Mouse (Mus musculus): ENCODE results near the gene Ghrl.

The Ghrl gene

GRCm38 (mm10) chr6:113697222-113698205, 22.2 kb downstream of the Ghrl start:
- DNase-seq (ENCODE audit: inconsistent age in 2 of 2, low spot score in 1 of 2), result peak; percentile 67 to 83

GRCm38 (mm10) chr6:113696582-113697221, 23.0 kb downstream of the Ghrl start, which contains the start of gene Tatdn2:
Tatdn2 (plus strand) TSS chr6:113697050.
- peak; percentile 98 to 99 for DNase-seq (ENCODE audit: inconsistent age in 2 of 2, low spot score in 1 of 2)

- peak in 1 of 2 experiments; percentile 67 for DNase-seq (ENCODE audit: inconsistent age in 2 of 2, low spot score in 1 of 2)
Measured at GRCm38 (mm10) chr6:113695766-113696355, 23.8 kb downstream of the Ghrl start.

GRCm38 (mm10) chr6:113695203-113695602, 24.5 kb downstream of the Ghrl start:
- DNase-seq (ENCODE audit: inconsistent age in 2 of 2, low spot score in 1 of 2), result no peak

- DNase-seq (ENCODE audit: inconsistent age in 2 of 2, low spot score in 1 of 2), result no peak
Measured at GRCm38 (mm10) chr6:113693377-113693776, 26.3 kb downstream of the Ghrl start.

- no peak for DNase-seq (ENCODE audit: inconsistent age in 2 of 2, low spot score in 1 of 2)
Measured at GRCm38 (mm10) chr6:113692661-113693133, 27.0 kb downstream of the Ghrl start.

- no peak for DNase-seq (ENCODE audit: inconsistent age in 2 of 2, low spot score in 1 of 2)
Measured at GRCm38 (mm10) chr6:113691084-113691462, 28.6 kb downstream of the Ghrl start.

GRCm38 (mm10) chr6:113690400-113691083, 29.1 kb downstream of the Ghrl start:
- DNase-seq (ENCODE audit: inconsistent age in 2 of 2, low spot score in 1 of 2), result peak; percentile 78 to 90

GRCm38 (mm10) chr6:113690008-113690399, 29.7 kb downstream of the Ghrl start:
- DNase-seq (ENCODE audit: inconsistent age in 2 of 2, low spot score in 1 of 2), result peak; percentile 70 to 78

GRCm38 (mm10) chr6:113686551-113687125, 33.0 kb downstream of the Ghrl start:
- DNase-seq (ENCODE audit: inconsistent age in 2 of 2, low spot score in 1 of 2), result no peak

- no peak for DNase-seq (ENCODE audit: inconsistent age in 2 of 2, low spot score in 1 of 2)
Measured at GRCm38 (mm10) chr6:113683081-113683825, 36.4 kb downstream of the Ghrl start.

- peak; percentile 86 to 95 for DNase-seq (ENCODE audit: inconsistent age in 2 of 2, low spot score in 1 of 2)
Measured at GRCm38 (mm10) chr6:113681271-113681670, 38.4 kb downstream of the Ghrl start.

GRCm38 (mm10) chr6:113679993-113680566, 39.6 kb downstream of the Ghrl start:
- no peak for DNase-seq (ENCODE audit: inconsistent age in 2 of 2, low spot score in 1 of 2)

- DNase-seq (ENCODE audit: inconsistent age in 2 of 2, low spot score in 1 of 2), result no peak
Measured at GRCm38 (mm10) chr6:113678246-113679012, 41.3 kb downstream of the Ghrl start.

- DNase-seq (ENCODE audit: inconsistent age in 2 of 2, low spot score in 1 of 2), result peak in 1 of 2 experiments; percentile 60
Measured at GRCm38 (mm10) chr6:113677070-113677734, 42.5 kb downstream of the Ghrl start.

GRCm38 (mm10) chr6:113675991-113676390, 43.7 kb downstream of the Ghrl start:
- DNase-seq (ENCODE audit: inconsistent age in 2 of 2, low spot score in 1 of 2), result no peak

- peak in 1 of 2 experiments; percentile 63 for DNase-seq (ENCODE audit: inconsistent age in 2 of 2, low spot score in 1 of 2)
Measured at GRCm38 (mm10) chr6:113675234-113675633, 44.4 kb downstream of the Ghrl start.

GRCm38 (mm10) chr6:113672989-113673388, 46.7 kb downstream of the Ghrl start:
- no peak for DNase-seq (ENCODE audit: inconsistent age in 2 of 2, low spot score in 1 of 2)

All from adrenal gland, adult (tissue).